Mouse (Mus musculus) layer of hippocampus, adult 2 months (tissue): ENCODE data around the gene Ppm1h. TPM values are rescaled to one million over a fixed set of nuclear protein-coding genes. Genes with fewer than 3 reads are reported as not detected.

ENCODE experiments used
- DNase-seq, 2 experiments: peaks; one replicate each; pipeline ENCODE4 v3.0.0; 2022; ENCODE audit warnings: low spot score in 2 of 2
- H3K27ac ChIP-seq: fragments of 200-600 bp; 2 replicates; pipeline ENCODE4 v1.8.1; 2022
- H3K4me3 ChIP-seq: fragments of 200-600 bp; 2 replicates; pipeline ENCODE4 v1.8.1; 2022; ENCODE audit warnings: mild to moderate bottlenecking
- CTCF ChIP-seq: fragments of 200-600 bp; conservative IDR thresholded peaks from 2 replicates; pipeline ENCODE4 v1.8.1; 2022; ENCODE audit warnings: antibody characterized with exemption, mild to moderate bottlenecking, moderate library complexity
- total RNA-seq, 2 experiments: library from RNA; stranded (reverse); gene quantifications; 2 replicates each; pipeline ENCODE4 v1.2.3; 2021

The Ppm1h gene
- total RNA-seq, 2 experiments from 2014 or later = 74.8 to 75.3 TPM

- Histone ChIP-seq H3K4me3 (no peak overlapping the region), H3K27ac (no peak overlapping the region)
- DNase-seq = no peak
- no peak for TF ChIP-seq CTCF
Measured at GRCm38 (mm10) chr10:122827719-122828414, 149.3 kb downstream of the Ppm1h start.

DNA sequence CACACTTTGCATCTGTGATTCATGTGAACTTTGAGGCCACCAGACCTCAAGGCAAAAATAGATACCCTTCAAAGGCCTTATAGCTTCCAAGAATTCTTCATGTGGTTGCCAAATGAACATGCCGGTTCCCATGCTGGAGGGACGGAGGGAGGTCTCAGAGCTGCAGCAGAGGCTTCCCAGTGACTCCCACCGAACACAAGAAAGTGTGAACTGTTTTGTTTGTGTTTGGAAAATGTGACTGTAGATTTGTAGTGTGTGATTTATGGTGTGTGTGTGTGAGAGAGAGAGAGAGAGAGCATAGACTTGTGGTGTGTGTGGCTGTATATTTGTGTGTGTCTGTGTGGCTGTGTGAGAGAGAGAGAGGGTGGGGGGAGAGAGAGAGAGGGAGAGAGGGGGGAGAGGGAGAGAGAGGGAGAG lies 151.2 kb downstream of the Ppm1h start:
- H3K27ac ChIP-seq = peak overlapping the region; percentile 11; the same call in 1 of the 2 replicates
- no peak for DNase-seq

DNA sequence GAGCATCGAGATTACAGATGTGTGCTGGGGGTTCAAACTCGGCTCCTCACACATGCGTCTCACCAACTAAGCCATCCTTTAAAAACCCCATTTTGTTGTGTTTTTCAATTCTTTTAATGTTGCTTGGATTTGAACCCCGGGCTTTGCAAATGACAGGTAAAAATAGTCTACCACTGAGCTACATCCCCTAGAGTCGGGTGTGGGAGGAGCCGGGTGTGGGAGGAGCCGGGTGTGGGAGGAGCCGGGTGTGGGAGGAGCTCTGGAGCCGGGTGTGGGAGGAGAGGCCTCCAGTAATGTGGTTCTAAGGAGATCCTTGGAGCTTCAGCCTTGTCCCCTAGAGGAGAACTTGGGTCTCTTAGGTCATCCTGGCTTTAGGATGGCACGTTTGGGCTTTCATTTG lies 152.1 kb downstream of the Ppm1h start:
- TF ChIP-seq CTCF = no peak
- Histone ChIP-seq H3K27ac (no peak overlapping the region), H3K4me3 (no peak overlapping the region)
- DNase-seq = no peak

More for the DNA sequence above, 151.2 kb downstream of the Ppm1h start:
- no peak overlapping the region for H3K4me3 ChIP-seq
- TF ChIP-seq CTCF = no peak

DNA sequence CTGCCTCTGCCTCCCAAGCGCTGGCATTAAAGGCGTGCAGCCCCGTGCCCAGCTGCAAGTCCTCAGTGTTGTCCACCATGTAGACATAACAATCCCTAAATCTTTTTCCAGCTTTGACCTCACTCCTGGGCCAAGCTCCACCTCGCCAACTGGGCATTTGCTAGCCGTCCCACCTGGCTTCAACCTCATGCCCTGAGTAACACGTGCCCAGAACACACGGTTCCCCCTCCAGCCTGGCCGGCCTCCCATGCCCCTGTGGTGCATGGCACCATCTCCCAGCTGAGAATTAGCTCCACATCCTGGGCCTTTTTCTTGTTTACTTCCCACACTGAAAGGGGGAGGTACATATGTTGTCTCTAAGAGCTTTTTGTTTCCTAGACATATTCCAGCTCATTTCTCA lies 163.5 kb downstream of the Ppm1h start:
- TF ChIP-seq CTCF = no peak
- DNase-seq = no peak
- Histone ChIP-seq H3K27ac (no peak overlapping the region), H3K4me3 (no peak overlapping the region)

DNA sequence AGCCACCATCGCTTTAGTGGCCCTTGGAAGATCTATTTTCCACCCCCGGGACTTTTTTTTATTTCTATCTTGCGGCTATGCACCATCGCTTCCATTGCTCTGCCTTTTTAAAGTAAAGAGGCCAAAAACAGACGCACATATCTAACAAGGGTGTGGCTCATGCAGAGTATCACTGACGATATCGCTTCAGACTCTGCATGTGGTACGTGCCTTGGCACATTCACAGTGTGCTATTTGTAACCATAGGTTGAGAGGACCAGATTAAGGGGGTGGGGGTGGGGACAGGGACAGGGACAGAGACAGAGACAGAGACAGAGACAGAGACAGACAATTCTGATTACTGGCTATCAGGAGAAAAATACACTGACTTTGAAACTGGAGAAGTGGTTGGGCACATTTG lies 164.4 kb downstream of the Ppm1h start:
- no peak for DNase-seq
- no peak overlapping the region for H3K27ac ChIP-seq
- TF ChIP-seq CTCF = no peak
- no peak overlapping the region for H3K4me3 ChIP-seq

DNA sequence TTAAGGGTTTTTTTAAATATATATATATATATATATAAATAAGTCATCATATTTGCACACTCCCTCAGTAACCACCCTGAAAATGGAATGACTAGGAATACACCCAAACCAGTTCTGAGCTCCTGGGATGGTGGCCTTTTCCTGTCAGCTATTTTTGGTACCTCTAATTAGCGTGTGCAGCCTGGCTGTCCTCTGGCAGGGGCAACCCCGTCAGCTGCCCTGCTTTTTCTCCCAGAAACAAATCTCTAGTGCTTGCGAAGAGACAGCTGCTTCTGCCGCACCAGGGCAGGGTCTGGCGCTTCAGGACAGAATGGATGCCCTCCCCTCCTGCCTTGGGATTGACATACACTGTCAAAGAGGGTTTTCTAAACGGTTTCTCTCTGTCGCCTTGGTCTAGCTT lies 166.9 kb downstream of the Ppm1h start:
- no peak for TF ChIP-seq CTCF
- DNase-seq = peak in 1 of 2 experiments; percentile 35
- H3K27ac ChIP-seq = peak overlapping the region; percentile 58; the same call in 1 of the 2 replicates
- no peak overlapping the region for H3K4me3 ChIP-seq

- no peak for DNase-seq
- Histone ChIP-seq H3K4me3 (no peak overlapping the region), H3K27ac (no peak overlapping the region)
- TF ChIP-seq CTCF = no peak
Measured at GRCm38 (mm10) chr10:122846476-122846875, 167.9 kb downstream of the Ppm1h start.

DNA sequence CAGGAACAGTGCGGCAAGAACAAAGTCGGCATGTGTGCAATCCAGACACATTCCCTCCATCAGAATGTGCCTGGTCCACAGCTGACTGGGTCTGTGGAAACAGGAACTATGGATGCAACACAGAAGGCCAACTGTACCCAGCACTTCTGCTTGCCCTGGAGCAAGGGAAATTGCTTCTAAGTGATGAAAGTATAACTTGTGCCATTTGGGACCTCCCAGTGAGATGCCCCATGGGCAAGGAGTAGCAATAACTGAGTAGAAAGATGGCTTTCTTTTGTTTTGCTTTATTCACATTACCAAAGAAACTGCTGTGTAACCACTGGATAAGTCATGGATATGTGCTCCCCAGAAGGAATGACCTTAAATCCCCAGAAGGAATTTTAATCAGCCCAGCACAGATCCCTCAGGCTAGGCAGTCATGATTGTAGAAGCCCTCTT lies 169.5 kb downstream of the Ppm1h start:
- Histone ChIP-seq H3K27ac (no peak overlapping the region), H3K4me3 (no peak overlapping the region)
- TF ChIP-seq CTCF = no peak
- DNase-seq = no peak

DNA sequence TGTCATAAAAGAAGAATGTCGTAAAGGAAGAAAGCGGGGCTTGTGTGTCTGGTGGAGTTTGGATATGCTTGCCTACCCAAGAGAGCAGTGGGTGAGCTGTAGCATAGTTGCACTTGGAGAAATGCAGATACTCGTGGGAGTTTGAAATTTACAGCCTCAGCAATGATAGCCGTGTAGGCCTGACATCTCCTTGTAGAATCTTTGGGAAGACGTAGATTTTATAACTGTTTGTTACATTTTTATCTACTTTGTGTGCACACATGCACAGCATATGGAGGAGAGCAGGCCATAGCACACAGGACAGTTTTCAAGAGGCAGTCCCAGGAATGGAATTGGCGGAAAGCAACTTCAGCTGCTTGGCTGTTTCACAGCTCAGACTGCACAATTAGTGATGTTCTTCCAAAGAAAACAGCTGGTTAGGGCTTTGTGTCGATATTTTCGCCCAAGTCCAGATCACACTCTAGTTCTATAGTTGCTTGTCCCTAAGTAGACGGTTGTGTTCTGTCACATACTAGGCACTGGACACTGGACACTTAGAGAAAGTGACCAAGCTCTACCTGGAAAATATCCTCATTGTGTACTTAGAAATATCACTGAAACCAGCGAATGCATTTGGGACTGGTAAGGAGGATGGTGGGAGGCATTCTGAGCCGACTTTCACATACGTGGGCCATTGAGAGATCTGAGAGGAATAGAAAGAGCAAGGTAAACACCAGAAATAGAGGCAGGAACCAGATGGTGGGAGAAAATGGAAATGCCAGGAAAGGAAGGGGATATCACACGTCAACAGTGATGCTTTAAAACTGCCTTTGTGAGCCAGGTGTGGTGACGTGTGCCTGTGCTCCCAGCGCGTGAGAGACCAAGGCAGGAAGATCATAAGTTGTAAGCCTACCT lies 173.0 kb downstream of the Ppm1h start:
- no peak for DNase-seq
- peak overlapping the region; percentile 28; the same call in 1 of the 2 replicates for H3K27ac ChIP-seq
- no peak overlapping the region for H3K4me3 ChIP-seq
- TF ChIP-seq CTCF = no peak

GRCm38 (mm10) chr10:122854571-122854970 lies 176.0 kb downstream of the Ppm1h start:
- Histone ChIP-seq H3K27ac (no peak overlapping the region), H3K4me3 (no peak overlapping the region)
- TF ChIP-seq CTCF = no peak
- DNase-seq = no peak

GRCm38 (mm10) chr10:122855149-122855548 lies 176.6 kb downstream of the Ppm1h start:
- no peak overlapping the region for H3K4me3 ChIP-seq
- no peak for TF ChIP-seq CTCF
- no peak overlapping the region for H3K27ac ChIP-seq
- no peak for DNase-seq

DNA sequence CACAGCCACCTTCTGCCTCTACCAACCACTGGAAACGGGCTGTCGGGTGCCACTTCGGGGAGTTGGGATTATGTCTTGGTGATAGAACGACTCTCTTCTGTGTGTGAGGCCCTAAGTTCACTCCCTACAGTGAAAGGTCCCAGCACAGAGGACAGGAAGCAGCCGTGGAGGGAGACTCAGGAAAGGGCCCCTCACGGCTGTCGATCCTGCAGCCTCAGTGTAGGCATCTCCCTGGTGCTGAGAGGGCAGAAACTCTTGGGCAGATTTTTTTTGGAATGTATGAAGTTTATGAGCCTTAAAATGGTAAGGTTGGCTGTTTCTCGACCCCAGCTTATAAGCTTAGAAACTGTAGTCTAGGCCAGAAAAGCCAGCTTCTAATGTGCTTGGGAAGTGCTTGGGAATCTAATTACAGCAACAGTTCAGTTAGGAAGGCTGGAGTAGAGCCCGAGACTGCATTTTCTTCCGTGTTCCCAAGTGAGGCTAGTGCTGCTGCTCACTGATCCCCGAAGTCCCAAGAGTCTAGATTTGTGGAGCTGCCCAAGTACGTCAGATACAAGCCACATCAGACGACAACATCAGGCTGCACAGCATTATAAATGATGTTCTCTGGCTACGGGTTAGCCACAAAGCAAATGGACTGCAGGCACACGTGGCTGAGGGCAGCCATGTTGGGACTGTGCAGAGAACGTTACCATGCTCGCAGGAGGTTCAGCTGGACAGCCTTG lies 177.6 kb downstream of the Ppm1h start:
- Histone ChIP-seq H3K27ac (peak overlapping the region; percentile 84), H3K4me3 (no peak overlapping the region)
- no peak for TF ChIP-seq CTCF
- DNase-seq = no peak

DNA sequence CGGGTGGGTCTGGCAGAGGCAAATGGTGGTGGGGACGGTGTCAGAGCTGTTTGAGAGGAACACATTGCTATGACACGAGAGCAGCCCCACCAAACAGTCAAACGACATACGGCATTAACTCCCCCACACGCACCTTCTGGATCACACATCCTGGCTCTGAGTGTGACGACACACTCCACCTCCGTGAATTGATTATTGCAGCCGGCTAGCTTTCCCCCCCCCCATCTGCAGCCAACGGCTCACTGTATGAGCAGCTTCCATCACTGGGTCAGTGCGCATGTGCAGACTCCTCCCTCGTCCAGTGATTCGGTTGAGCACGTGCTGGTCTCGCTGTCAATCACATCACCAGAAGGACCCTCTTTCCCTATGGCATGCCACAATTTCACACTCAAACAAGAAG lies 178.6 kb downstream of the Ppm1h start:
- Histone ChIP-seq H3K27ac (peak overlapping the region; percentile 84), H3K4me3 (no peak overlapping the region)
- TF ChIP-seq CTCF = no peak
- peak; percentile 66 to 79 for DNase-seq
